Mouse (Mus musculus): Measurements from ENCODE around the gene Olfr467.

DNA sequence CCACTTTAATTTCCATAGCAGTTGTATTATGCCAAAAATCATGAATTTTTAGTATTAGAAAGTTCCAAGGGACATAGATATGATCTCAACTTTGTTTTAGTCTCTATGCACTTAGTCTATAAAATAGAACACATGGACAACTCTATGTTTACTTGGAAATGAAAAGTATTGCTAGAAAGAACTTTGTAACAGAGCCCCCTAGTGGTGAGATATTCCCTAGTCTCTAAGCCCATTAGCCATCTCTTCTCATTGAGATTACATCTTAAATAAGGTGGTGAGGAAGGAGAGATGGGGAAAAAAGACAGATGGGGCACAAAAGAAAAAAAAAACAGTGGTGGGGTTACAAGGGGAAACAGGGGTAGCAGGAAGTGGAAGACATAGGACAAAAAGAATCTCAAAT, 7.4 kb downstream of the Olfr467 start:
- TF ChIP-seq CTCF (IDR thresholded peaks at IDR 0.05; ENCODE audit: low read depth) (peak; percentile 41), EP300 (IDR thresholded peaks at IDR 0.05; ENCODE audit: low read depth) (no peak)

Measured in liver, postnatal 0 days (tissue).